Mouse (Mus musculus) heart, postnatal 0 days (tissue): ENCODE data around the gene Incenp. TPM values are rescaled to one million over a fixed set of nuclear protein-coding genes. Genes with fewer than 3 reads are reported as not detected.
"Not testable (repeated sequence)": the region's sequence is repeated elsewhere in the genome, so short reads cannot be mapped to it uniquely, and the experiment has no call there.

Source experiments
- ATAC-seq: fragments of 200-750 bp; cut with Nextera tagmentation; 2 replicates; pipeline ENCODE4 v1.8.0; 2017; ENCODE audit warnings: low read depth, moderate number of reproducible peaks, moderate library complexity; ENCODE audit not compliant: insufficient read depth
- DNase-seq: peaks from one replicate; pipeline ENCODE4 v3.0.0-alpha.2; 2016; ENCODE audit warnings: low spot score
- H3K27ac ChIP-seq: fragments of 300-500 bp; sonication (generic); 2 replicates; pipeline ENCODE4 v1.5.1; 2014; ENCODE audit warnings: low read depth, mild to moderate bottlenecking
- H3K27me3 ChIP-seq: fragments of 300-500 bp; sonication (generic); 2 replicates; pipeline ENCODE4 v1.6.1; 2014; ENCODE audit warnings: low read length, mixed read lengths; ENCODE audit not compliant: control insufficient read depth, insufficient read depth
- H3K36me3 ChIP-seq: fragments of 300-500 bp; sonication (generic); replicated peaks from 2 replicates; pipeline ENCODE4 v1.6.1; 2014; ENCODE audit warnings: low read length, mixed read lengths; ENCODE audit not compliant: control insufficient read depth, insufficient read depth
- H3K4me1 ChIP-seq: fragments of 300-500 bp; sonication (generic); 2 replicates; pipeline ENCODE4 v1.6.1; 2014; ENCODE audit warnings: antibody characterized with exemption; ENCODE audit not compliant: control insufficient read depth, insufficient read depth
- H3K4me2 ChIP-seq: fragments of 300-500 bp; sonication (generic); 2 replicates; pipeline ENCODE4 v1.6.1; 2014; ENCODE audit warnings: low read depth, mild to moderate bottlenecking, low read length, moderate library complexity
- H3K4me3 ChIP-seq: fragments of 300-500 bp; sonication (generic); 2 replicates; pipeline ENCODE4 v1.5.1; 2014; ENCODE audit warnings: low read depth, low read length
- H3K9ac ChIP-seq: fragments of 300-500 bp; sonication (generic); replicated peaks from 2 replicates; pipeline ENCODE4 v1.6.1; 2014; ENCODE audit warnings: low read depth, low read length, mixed read lengths
- H3K9me3 ChIP-seq: fragments of 300-500 bp; sonication (generic); replicated peaks from 2 replicates; pipeline ENCODE4 v1.6.1; 2016; ENCODE audit warnings: low read length; ENCODE audit not compliant: control insufficient read depth
- CTCF ChIP-seq: IDR thresholded peaks from 2 replicates; pipeline ENCODE4 v1.5.1; 2016; ENCODE audit warnings: antibody characterized with exemption, control low read depth, low read depth
- EP300 ChIP-seq: IDR thresholded peaks from 2 replicates; pipeline ENCODE4 v1.6.1; 2016; ENCODE audit warnings: antibody characterized with exemption, low read depth
- WGBS: fragments of 180-500 bp; shearing (Covaris S2); extraction: QIAGEN DNeasy Blood & Tissue Kit; methylation state at CpG from one replicate; pipeline ENCODE4 v1.1.7; 2014; 5-methylcytosine and 5-hydroxymethylcytosine counted together
- polyA plus RNA-seq: library from polyadenylated mRNA; unstranded; fragments of >200 nt; fragmentation: Nextera tagmentation; extraction: Ambion mirVana; gene quantifications from 2 replicates; pipeline ENCODE4 v1.2.1, GENCODE M21; 2015
- total RNA-seq: library from RNA; depleted of rRNA; stranded (reverse); fragments of >200 nt; gene quantifications from 2 replicates; pipeline ENCODE4 v1.2.3, GENCODE M21; 2014; ENCODE audit warnings: low replicate concordance

Incenp gene
- total and polyA plus RNA-seq, 2 experiments from 2014 or later: 14.6 to 16.1 TPM

DNA sequence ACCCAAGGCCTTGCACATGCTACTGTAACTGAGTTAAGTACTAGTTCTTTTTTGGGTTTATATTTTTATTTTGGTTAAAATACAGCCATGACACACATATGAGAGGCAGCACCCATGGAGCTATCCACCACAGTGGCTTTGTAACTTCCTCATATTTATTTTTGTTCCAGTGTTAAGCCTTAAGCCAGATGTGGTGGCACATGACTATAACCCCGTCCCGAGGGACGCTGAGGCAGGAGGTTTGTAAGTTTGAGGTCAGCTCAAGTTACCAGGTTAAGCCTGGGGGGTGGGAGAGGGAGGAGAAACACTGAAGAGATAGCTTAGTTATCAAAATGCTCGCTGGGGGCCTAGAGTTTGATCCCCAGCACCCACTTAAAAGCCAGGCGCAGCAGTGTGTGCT lies 37.2 kb upstream of the Incenp start:
- no peak overlapping the region for H3K4me3 ChIP-seq
- ATAC-seq (no peak; the same call in 1 of the 2 replicates), DNase-seq (no peak)
- H3K9ac ChIP-seq: no peak overlapping the region
- no peaks in the 10 kb centered on the region for H3K27me3 ChIP-seq
- H3K9me3 ChIP-seq: no peaks in the 10 kb centered on the region
- H3K27ac ChIP-seq: 0 out of 2 replicates have a peak overlapping the region, but pooled peaks have one; percentile 20
- no peaks in the 10 kb centered on the region for H3K36me3 ChIP-seq
- TF ChIP-seq EP300: no peak
- no peak for TF ChIP-seq CTCF
- WGBS: 76% methylated on average over 5 of the region's 5 CpGs
- H3K4me2 ChIP-seq: no peak overlapping the region
- no peaks in the 10 kb centered on the region for H3K4me1 ChIP-seq

DNA sequence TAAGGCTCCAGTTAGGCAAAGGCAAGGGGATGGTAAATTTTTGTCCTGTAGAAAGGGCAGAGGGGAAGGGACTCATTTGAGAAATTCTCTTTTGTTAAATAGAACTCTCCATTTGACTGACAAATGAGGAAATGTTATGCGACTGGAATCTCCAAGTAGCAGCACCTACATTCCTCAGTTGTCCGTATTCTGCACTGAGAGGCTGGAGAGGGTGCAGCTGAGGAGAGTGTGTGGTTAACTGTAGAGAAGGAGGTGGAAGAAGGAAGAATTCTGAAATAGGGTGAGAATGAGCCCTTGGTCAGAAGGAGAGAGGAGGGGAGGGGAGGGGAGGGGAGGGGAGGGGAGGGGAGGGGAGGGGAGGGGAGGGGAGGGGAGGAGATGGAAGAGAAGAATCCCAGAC lies 34.6 kb upstream of the Incenp start:
- 61% methylated on average over 2 of the region's 2 CpGs for WGBS
- H3K36me3 ChIP-seq: no peaks in the 10 kb centered on the region
- H3K27ac ChIP-seq: no peak overlapping the region
- no peaks in the 10 kb centered on the region for H3K27me3 ChIP-seq
- no peaks in the 10 kb centered on the region for H3K9me3 ChIP-seq
- H3K4me2 ChIP-seq: no peak overlapping the region
- TF ChIP-seq CTCF (no peak), EP300 (no peak)
- ATAC-seq: no peak
- DNase-seq: no peak
- H3K9ac ChIP-seq: no peak overlapping the region
- no peaks in the 10 kb centered on the region for H3K4me1 ChIP-seq
- H3K4me3 ChIP-seq: no peak overlapping the region

DNA sequence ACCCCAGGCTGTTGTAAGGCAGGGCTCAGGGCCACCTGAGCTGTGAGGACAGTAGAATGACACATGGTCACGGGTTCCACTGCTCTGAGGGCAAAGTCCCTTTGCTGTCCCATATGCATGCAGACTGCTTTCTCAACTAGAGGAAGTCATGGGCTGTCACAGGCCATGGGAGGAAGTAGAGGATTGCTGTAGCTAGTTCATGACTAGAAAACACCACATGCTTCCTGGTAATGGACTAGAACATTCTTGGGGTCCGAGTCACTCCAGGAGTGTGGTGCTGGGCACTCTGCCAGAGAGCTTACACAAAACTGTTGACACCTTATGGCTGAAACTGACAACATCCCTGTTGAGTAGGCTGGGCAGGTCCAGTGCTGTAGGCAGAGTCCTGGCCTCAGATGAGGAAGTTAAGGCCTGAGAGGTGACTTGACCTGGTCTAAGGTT lies 31.8 kb upstream of the Incenp start:
- 37% methylated on average over 2 of the region's 2 CpGs for WGBS
- H3K36me3 ChIP-seq, H3K9me3 ChIP-seq, H3K4me2 ChIP-seq, H3K9ac ChIP-seq, H3K4me1 ChIP-seq, DNase-seq, H3K27ac ChIP-seq, H3K4me3 ChIP-seq, H3K27me3 ChIP-seq: not testable (repeated sequence)
- peak; percentile 73 for ATAC-seq

DNA sequence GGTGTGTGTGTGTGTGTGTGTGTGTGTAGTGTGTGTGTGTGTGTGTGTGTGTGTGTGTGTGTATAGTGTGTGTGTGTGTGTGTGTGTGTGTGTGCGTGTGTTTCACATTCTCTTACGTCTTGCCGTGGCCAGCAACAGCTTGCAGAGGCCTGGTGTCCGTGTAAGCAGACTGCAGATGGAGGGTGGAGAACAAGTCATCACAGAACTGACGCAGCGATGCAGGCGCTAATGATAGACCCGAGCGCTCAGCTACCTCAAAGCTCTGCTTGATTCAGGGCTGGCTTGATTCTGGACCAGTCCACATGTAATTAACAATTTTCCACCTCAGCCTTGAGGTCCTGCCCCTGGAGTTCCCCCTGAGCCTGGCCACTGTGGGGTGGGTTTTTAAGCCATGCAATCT lies 28.7 kb upstream of the Incenp start:
- no peak for DNase-seq
- Histone ChIP-seq H3K4me3 (no peak overlapping the region), H3K4me2 (no peak overlapping the region), H3K9me3 (no peaks in the 10 kb centered on the region), H3K27me3 (no peaks in the 10 kb centered on the region), H3K36me3 (no peaks in the 10 kb centered on the region), H3K9ac (no peak overlapping the region), H3K27ac (no peak overlapping the region), H3K4me1 (no peaks in the 10 kb centered on the region)
- TF ChIP-seq CTCF (no peak), EP300 (no peak)
- no peak for ATAC-seq
- WGBS: 72% methylated on average over 9 of the region's 9 CpGs

DNA sequence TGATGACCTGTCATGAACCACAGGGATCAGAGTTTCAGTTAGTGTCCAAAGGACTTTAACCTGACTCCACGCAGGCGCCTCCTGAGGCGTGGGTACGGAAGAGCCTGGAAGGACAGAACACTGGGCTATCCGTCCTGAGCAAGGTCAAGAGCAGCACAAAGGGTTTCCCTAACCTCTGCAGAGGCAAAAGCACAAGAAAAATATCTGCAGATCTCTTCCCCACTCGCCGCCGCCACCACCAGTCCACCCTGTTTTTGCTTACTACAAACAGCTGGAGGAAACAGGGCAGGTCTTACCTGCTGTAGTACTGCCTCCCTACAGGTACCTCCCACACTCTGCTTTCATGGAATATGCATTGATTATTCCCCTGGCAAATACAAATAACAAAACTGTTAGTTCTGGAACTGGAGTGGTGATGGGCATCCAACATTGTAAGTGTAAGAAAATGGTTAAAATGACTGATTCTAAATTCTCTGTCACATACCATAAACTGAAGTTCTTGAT lies 25.5 kb upstream of the Incenp start:
- Histone ChIP-seq H3K9ac (no peak overlapping the region), H3K4me3 (no peak overlapping the region), H3K4me1 (peaks cover 6% of the 10 kb centered on the region; the same call in 1 of the 2 replicates), H3K9me3 (no peaks in the 10 kb centered on the region), H3K36me3 (no peaks in the 10 kb centered on the region), H3K27ac (no peak overlapping the region), H3K4me2 (no peak overlapping the region), H3K27me3 (no peaks in the 10 kb centered on the region)
- TF ChIP-seq CTCF: no peak
- no peak for TF ChIP-seq EP300
- no peak for ATAC-seq
- WGBS: 72% methylated on average over 8 of the region's 8 CpGs
- DNase-seq: no peak

DNA sequence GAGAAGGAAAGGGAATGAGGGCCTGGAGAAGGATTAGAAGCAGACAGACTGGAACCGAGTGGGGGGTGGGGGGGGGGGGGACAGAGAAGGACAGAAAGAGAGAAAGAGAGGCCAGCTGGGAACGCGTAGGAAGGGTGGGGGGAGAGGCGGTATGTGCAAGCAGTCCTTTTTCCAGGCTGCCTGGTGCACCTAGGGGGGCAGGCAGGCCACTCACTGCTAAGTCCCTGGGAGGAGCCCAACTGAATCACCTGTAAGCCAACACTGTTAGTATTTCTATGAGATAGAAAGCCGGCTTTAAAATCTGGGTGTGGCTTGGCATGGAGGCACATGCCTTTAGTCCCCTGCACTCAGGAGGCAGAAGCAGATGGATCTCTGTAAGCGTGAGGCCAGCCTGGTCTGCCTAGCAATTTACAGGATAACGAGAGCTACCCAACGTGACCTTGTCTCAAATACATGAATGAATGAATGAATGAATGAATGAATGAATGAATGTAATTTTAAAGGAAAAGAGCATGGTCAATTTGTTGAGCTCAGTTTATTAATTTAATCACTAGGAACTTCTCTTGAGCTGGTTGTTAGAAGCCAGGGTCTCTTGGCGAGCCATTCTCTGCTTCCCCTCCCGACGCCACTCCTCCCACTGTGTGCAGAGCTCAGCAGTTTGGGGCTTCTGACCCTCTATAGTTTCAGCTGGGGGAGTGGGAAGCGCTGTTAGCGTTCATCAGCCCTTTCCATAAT lies 24.9 kb upstream of the Incenp start:
- Histone ChIP-seq H3K9ac (no peak overlapping the region), H3K4me3 (no peak overlapping the region), H3K9me3 (no peaks in the 10 kb centered on the region), H3K27me3 (no peaks in the 10 kb centered on the region), H3K4me1 (peaks cover 6% of the 10 kb centered on the region; the same call in 1 of the 2 replicates), H3K36me3 (no peaks in the 10 kb centered on the region), H3K27ac (no peak overlapping the region), H3K4me2 (no peak overlapping the region)
- WGBS: 60% methylated on average over 11 of the region's 13 CpGs
- DNase-seq (no peak), ATAC-seq (no peak)
- TF ChIP-seq EP300 (no peak), CTCF (no peak)
